Mouse (Mus musculus) neutrophil, adult 59 days (primary cell): ENCODE measurements around the gene Plpp6. TPM values are rescaled to one million over a fixed set of nuclear protein-coding genes. Genes with fewer than 3 reads are reported as not detected.

Experiments
- total RNA-seq, 2 experiments: library from RNA; stranded (reverse); gene quantifications; 1 replicate in 1 of 2; 2 replicates in 1 of 2; pipeline ENCODE4 v1.2.4; 2023

The Plpp6 gene
- 1 to 10 TPM; 7.3 to 7.6 TPM for total RNA-seq

GRCm38 (mm10) chr19:28963842-28964551, at the start of gene Plpp6:
TSS of gene Plpp6 (plus strand) at chr19:28963953.

GRCm38 (mm10) chr19:28967652-28968051, 3.9 kb downstream of the Plpp6 start, which contains the start of gene 4430402I18Rik:
TSS of gene 4430402I18Rik (minus strand) at chr19:28967800.

GRCm38 (mm10) chr19:28990194-28990589, 26.4 kb downstream of the Plpp6 start, which contains the start of gene Cdc37l1:
TSS of gene Cdc37l1 (plus strand) at chr19:28990352.

Other genes starting within 250 kb of the Plpp6 start
- gene Slc1a1, start 128.9 kb upstream of the Plpp6 start, total RNA-seq = not detected
- gene 4430402I18Rik, start 3.8 kb downstream of the Plpp6 start, total RNA-seq = under 1 TPM in 1 of 2 experiments, not detected in 1; 0.33 TPM
- 10 to 100 TPM; 37.5 to 38.0 TPM for gene Cdc37l1, start 26.4 kb downstream of the Plpp6 start, total RNA-seq
- gene Ak3, start 84.0 kb downstream of the Plpp6 start, total RNA-seq = 10 to 100 TPM; 12.6 to 13.5 TPM
- 1 to 10 TPM; 6.4 to 8.4 TPM for gene Rcl1, start 137.4 kb downstream of the Plpp6 start, total RNA-seq